Mouse (Mus musculus) MEL-GATA-1-ER (cell line): ENCODE measurements around the gene Cxcl5.
"Not testable (repeated sequence)": the region's sequence is repeated elsewhere in the genome, so short reads cannot be mapped to it uniquely, and the experiment has no call there.

Experiments used
- DNase-seq: peaks from one replicate; pipeline ENCODE4 v3.0.0-alpha.2; 2012; ENCODE audit warnings: low read depth; ENCODE audit errors: extremely low read depth

The Cxcl5 gene

DNA sequence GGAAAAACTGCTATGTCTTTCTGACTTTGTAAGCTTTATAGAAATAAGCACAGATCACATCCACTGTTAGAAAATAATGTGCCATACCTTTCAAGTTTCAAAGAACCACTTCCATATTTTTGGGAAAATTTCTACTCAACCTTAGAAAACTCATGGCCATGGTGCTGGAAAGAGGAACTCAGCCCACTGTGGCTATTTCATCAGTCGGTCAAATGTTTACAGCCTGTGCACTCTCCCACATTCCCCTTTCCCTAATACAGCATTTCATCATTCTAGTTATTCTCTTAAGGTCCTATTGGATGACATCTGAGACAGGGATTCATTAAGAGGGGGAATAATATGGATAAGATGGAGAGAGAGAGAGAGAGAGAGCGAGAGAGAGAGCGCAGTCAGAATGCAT is 24.5 kb downstream of the Cxcl5 start:
- no peak for DNase-seq

DNA sequence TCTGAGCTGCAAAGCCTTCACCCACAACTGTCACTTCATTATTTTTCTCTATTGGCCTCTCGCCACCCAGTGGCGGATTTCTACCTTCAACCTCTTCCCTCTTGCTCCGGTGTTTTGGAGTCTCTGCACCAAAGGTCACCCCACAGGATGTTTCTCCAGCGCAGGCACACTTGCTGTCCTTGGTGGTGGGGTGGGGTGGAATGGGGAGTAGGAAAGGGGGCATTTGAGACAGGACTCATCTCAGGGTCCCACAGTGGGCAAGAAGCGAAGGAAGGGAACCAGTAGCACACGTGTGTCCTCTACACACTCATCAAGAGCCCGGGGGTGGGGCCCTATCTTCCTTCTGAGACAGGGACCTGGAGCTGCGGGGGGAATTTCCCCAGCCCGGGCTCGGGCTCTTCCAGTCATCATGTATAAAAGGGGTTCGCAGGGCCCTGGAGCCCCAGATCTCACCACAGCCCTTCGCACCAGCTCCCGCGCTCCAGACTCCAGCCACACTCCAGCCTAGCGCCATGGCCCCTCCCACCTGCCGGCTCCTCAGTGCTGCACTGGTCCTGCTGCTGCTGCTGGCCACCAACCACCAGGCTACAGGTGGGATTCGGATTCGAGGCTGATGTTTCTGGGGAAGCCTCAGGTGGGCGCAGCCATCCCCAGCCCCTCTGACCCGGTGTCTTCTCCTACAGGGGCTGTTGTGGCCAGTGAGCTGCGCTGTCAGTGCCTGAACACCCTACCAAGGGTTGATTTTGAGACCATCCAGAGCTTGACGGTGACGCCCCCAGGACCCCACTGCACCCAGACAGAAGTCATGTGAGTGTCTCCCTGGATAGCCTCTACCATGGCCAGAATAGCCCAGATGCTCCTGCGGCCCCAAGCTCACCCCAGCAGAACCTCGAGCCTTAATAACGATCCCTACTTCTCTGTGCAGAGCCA is 26.8 kb downstream of the Cxcl5 start, which contains the start of gene Cxcl3:
TSS of gene Cxcl3 (plus strand) at position 445 of the 930 bp plus-strand sequence.
- no peak for DNase-seq

DNA sequence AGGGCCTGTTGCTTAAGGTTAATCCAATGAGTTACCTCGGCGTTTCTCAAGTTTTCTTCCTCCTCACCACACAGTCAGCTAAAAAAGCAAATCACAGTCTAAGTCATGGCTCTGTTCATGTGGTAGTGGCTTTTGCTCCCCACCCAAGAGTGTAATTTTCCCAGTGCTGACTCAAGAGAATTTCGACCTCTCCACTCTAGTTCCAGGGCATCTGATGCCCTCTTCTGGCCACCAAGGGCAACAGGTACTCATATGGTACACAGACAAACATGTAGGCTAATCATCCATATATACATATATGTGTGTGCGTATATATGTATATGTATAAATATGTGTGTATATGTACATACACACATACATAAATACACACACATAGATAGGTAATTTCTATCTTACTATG is 29.0 kb downstream of the Cxcl5 start:
- no peak for DNase-seq

DNA sequence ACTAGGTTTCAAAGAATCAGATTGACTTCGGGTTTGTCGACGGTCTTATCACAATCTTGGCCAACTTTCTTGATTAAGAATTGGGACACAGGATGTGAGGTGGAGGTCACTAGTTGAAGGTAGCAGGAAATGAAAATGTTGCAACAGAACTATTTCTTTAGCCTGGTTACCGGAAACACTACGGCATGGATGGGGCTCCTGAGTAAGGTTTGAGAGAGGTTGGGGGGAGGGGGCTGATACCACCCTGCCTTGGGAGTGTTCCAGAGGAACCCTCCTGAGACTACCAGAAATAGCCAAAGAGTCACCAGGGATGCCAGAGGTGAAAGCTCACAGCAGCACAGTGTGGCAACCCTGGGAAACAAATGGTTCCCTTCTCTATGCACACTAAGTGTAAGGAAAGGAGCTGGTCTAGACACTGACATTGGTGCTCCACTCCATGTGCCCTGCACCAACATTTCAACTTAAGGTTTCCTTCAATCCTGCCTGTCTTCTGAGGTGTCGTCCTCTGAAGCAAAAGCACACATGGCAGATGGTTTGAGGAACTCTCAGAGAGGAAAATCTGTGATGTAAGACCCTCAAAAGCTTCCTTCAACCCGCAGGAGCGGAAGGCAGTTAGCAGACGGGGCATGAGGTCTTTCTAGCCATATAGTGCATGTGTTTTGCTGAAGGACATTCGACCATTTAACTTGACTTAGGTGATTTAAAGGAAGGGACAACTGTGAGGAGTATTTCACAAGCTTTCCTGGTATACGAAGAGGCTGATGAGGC is 30.3 kb downstream of the Cxcl5 start:
- no peak for DNase-seq

DNA sequence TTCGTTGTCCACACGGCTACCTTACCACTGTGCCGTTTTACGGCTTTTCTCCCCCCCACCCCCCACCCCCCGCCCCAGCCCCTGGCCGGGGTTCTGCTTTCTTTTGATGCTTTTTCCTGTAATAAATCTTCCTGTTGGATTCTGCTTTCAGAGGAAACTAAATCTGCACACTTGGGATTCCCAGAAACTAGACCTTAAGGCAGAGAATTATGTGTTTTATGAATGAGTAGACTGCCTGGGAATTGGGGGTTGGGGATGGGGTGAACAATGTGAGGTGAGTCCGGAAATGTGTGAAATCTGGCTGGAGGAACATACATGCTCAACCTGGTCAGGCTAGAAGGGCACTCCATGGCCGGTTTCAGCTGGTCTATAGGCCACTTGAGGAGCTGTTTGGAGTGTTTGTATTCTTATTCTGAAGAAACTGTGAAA is 30.9 kb downstream of the Cxcl5 start:
- no peak for DNase-seq

DNA sequence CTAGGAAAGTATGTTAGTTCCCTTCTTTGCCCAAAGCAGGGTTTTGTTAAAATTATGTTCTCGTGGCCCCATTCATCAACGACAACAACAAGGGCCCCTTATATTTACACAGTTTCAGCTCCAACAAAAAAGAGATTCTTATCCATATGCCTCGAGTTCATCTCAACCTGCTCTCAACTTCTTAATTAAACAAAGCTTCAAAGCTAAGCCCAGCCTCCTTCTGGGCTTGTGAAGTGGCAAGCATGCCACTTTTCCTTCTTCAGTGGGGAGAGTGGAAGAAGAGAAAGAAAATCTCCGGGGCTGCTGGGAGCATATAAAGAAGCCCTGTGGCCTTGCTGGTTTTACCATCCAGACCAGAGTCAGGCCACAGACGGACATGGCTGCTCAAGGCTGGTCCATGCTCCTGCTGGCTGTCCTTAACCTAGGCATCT is 35.0 kb downstream of the Cxcl5 start, which contains the start of gene Cxcl15:
TSS of gene Cxcl15 (plus strand) at position 340 of the 431 bp plus-strand sequence.
- no peak for DNase-seq

DNA sequence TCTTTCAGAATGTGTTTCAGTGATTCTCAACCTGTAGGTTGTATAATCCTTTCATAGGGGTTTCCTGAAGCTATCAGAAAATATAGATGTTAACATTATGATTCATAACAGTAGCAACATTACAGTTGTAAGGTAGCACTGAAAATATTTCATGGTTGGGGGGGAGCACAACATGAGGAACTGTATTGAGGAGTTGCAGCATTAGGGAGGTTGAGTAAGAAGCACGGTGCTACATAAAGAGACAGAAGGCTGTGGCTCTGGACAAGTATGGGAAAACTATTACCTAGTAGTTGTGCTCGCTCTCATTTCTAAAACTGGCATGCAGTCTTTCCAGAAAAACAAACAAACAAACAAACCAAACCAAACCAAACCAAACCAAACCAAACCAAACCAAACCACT is 36.2 kb downstream of the Cxcl5 start:
- DNase-seq, result not testable (repeated sequence)

DNA sequence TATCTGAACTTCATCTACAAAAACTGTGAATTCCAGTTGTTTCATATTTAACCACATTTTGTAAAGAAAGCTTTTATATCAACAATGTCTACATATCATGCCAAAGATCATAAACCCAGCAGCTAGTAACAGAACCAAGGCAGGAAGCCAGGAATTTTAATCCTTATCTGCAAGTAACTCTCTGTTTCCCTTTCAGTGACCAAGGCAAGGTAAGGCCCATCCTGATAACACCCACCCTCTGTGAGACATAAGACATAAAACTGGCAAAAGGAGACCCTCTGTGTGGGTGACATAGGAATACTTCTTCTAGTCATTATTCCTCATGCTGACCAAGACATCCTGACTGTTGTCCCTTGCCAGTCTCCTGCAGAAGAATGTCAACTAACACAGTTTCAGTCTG is 45.4 kb downstream of the Cxcl5 start:
- no peak for DNase-seq

DNA sequence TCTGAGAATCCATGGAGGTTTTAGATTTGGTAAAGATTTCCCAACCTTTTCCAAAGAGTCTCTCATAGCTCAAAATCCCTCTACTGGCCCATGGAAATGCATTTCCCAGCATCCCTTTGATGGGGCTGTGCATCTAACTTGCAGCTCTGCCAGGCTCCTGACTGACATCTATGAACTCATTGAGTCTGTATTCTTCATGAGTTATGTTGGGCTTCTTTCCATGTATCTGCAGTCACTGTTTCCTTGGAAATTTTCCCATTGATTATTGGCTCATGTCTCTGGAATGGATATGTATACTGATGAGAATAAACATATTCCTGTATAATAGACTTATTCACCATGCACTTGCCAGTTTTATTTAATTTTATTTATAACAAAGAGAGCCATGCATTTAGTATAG is 46.9 kb downstream of the Cxcl5 start:
- no peak for DNase-seq

DNA sequence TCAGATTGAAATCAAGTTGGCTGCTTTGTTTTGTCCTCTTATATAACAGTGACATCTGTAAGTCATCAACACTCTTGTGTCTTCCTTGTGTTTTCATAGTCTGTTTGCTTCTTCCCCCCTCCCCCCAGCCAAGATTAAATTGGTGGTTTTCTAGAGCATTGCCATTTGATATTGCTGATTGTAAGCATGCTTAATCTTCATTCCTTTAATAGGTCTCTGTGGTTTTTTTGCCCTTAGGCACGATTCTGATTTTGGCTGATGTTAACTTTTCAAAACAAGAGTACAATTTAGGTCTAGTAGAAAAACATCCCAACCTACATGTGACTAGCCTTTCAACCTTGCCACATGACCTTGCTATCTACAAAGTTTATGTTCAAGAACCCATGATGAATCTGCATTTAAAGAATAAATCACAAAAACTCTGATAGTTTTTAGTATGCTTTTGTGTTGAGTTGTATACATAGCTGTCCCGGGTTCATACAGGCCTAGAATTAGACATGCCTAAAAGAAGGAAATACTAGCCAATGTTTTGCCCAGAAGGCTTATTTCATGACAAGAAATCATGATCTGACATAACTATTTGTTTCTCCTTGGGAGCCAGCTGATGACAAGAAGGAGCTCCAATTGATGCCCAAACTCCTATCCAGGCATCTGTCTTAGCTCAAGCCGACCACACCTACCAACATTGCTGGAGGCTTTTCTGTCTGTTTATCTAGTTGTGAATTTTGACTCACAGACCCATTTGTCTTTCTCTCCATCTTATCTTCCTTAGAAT is 48.2 kb downstream of the Cxcl5 start:
- no peak for DNase-seq
